Mouse (Mus musculus) heart, adult 10 weeks (tissue): ENCODE data around the gene Mrpl36. TPM values are rescaled to one million over a fixed set of nuclear protein-coding genes. Genes with fewer than 3 reads are reported as not detected.

Source experiments
- polyA plus RNA-seq: library from polyadenylated mRNA; stranded (reverse); fragments of 350-450 nt; fragmentation: Illumina TruSeq; extraction: RNeasy Lipid Tissue Mini Kit (QIAGEN cat#74804); gene quantifications from one replicate; pipeline ENCODE4 v1.2.3, GENCODE M21; 2014; ENCODE audit warnings: low read depth, low replicate concordance

The Mrpl36 gene
- 73.5 TPM for polyA plus RNA-seq

GRCm38 (mm10) chr13:73327827-73328698 lies at the start of gene Mrpl36, which contains the start of gene Ndufs6:
TSS of gene Mrpl36 (plus strand) at chr13:73328513.
TSS of gene Ndufs6 (minus strand) at chr13:73328542.

Other genes starting within 250 kb of the Mrpl36 start
- gene Irx4, start 68.0 kb upstream of the Mrpl36 start, polyA plus RNA-seq: 24.8 TPM
- 1,129 TPM for gene Ndufs6, start within 50 bp of the Mrpl36 start, polyA plus RNA-seq
- gene Lpcat1, start 138.7 kb downstream of the Mrpl36 start, polyA plus RNA-seq: 8.1 TPM
- not detected for gene Slc6a3, start 208.2 kb downstream of the Mrpl36 start, polyA plus RNA-seq